Mouse (Mus musculus) forebrain, embryonic 13.5 days (tissue): Measurements from ENCODE around the gene Gm17019. TPM values are rescaled to one million over a fixed set of nuclear protein-coding genes. Genes with fewer than 3 reads are reported as not detected.
A peak's percentile ranks its signal among the peaks of the same experiment; 100 is the strongest.
"Not testable (repeated sequence)": the region's sequence is repeated elsewhere in the genome, so short reads cannot be mapped to it uniquely, and the experiment has no call there.

Source experiments
- ATAC-seq: fragments of 200-750 bp; cut with Nextera tagmentation; 2 replicates; pipeline ENCODE4 v1.8.0; 2017
- H3K27ac ChIP-seq: fragments of 300-500 bp; sonication (generic); 2 replicates; pipeline ENCODE4 v1.5.1; 2015; ENCODE audit warnings: inconsistent platforms, mild to moderate bottlenecking, moderate library complexity
- H3K27me3 ChIP-seq: fragments of 300-500 bp; sonication (generic); 2 replicates; pipeline ENCODE4 v1.6.1; 2015; ENCODE audit warnings: mild to moderate bottlenecking, inconsistent platforms
- H3K36me3 ChIP-seq: fragments of 300-500 bp; sonication (generic); 2 replicates; pipeline ENCODE4 v1.6.1; 2015; ENCODE audit warnings: mild to moderate bottlenecking, inconsistent platforms; ENCODE audit not compliant: poor library complexity, severe bottlenecking
- H3K4me1 ChIP-seq: fragments of 300-500 bp; sonication (generic); 2 replicates; pipeline ENCODE4 v1.6.1; 2015; ENCODE audit warnings: inconsistent platforms
- H3K4me2 ChIP-seq: fragments of 300-500 bp; sonication (generic); 2 replicates; pipeline ENCODE4 v1.6.1; 2015; ENCODE audit warnings: inconsistent platforms, mild to moderate bottlenecking, moderate library complexity
- H3K4me3 ChIP-seq: fragments of 300-500 bp; sonication (generic); 2 replicates; pipeline ENCODE4 v1.5.1; 2015; ENCODE audit warnings: mild to moderate bottlenecking, inconsistent platforms
- H3K9ac ChIP-seq: fragments of 300-500 bp; sonication (generic); 2 replicates; pipeline ENCODE4 v1.6.1; 2015; ENCODE audit warnings: mild to moderate bottlenecking, inconsistent platforms
- H3K9me3 ChIP-seq: fragments of 300-500 bp; sonication (generic); replicated peaks from 2 replicates; pipeline ENCODE4 v1.6.1; 2016; ENCODE audit warnings: inconsistent platforms
- WGBS: fragments of 180-500 bp; shearing (Covaris S2); methylation state at CpG from one replicate; pipeline ENCODE4 v1.1.7; 2015; 5-methylcytosine and 5-hydroxymethylcytosine counted together
- polyA plus RNA-seq: library from polyadenylated mRNA; unstranded; fragments of >200 nt; fragmentation: Nextera tagmentation; extraction: Ambion mirVana; gene quantifications from 2 replicates; pipeline ENCODE4 v1.2.1, GENCODE M21; 2015

The Gm17019 gene
- polyA plus RNA-seq, 1 experiment from 2014 or later = not detected

DNA sequence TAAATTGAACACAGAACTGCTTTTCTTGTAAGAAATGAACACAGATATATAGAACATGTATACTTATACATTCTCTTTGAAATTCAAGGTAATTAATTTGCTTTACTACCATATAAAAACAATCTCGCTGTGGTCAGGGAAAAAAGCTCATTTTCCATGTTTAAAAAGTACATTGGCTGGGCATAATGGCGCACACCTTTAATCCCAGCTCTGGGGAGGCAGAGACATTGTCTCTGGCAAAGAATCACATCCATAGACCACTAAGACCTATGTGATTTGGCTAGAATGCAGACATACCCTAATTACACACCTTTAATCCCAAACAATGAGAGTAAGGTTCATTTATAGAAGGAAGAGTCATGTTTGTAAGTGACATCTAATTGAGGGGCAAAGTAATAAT lies 12.7 kb downstream of the Gm17019 start:
- peaks cover 36% of the 10 kb centered on the region for H3K9me3 ChIP-seq
- not testable (repeated sequence) for H3K4me1 ChIP-seq, ATAC-seq, H3K4me3 ChIP-seq, H3K9ac ChIP-seq, H3K27ac ChIP-seq, H3K27me3 ChIP-seq, H3K36me3 ChIP-seq, H3K4me2 ChIP-seq
- WGBS = 67% methylated on average over 2 of the region's 2 CpGs

DNA sequence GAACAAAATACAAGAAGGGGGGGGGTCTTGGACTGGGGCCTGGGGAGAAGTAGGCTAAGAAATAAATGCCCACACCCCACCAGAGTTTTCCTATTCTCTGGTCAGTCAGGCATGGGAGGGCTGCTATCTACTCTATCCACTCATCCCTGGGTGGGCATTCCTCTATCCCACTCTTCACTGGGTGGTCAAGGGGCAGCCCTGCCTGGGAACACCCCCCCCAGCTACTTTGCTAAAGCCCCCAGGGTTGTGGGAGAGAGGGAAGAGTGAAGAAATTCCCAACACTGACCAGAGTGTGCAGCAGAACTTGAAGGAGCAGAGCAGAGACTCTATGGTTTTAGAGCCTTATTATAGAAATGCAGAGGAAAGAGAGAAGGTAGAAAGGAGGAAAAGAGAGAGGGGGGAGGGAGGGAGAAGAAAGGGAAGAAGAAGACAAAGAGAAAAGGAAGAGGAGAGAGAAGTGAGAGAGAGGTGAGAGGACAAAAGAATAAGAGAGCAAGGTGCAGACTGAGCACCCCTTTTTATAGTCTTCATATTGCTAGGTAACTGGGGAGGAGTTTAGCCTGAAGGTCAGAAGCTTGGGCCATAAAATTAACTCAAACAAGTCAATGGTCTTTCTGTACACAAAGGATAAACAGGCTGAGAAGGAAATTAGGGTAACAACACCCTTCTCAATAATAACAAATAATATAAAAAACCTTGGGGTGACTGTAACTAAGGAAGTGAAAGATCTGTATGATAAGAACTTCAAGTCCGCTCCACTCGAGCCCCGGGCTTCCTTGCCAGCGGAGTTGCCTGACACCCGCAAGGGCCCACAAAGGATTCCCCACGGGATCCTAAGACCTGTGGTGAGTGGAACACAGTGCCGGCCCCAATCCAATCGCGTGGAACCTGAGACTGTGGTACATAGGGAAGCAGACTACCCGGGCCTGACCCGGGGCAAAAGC lies 21.9 kb downstream of the Gm17019 start:
- not testable (repeated sequence) for H3K27me3 ChIP-seq, H3K4me1 ChIP-seq, H3K4me3 ChIP-seq, H3K27ac ChIP-seq, H3K4me2 ChIP-seq, ATAC-seq, H3K9ac ChIP-seq, H3K36me3 ChIP-seq
- H3K9me3 ChIP-seq = peaks cover 18% of the 10 kb centered on the region
- WGBS = 82% methylated on average over 11 of the region's 11 CpGs

DNA sequence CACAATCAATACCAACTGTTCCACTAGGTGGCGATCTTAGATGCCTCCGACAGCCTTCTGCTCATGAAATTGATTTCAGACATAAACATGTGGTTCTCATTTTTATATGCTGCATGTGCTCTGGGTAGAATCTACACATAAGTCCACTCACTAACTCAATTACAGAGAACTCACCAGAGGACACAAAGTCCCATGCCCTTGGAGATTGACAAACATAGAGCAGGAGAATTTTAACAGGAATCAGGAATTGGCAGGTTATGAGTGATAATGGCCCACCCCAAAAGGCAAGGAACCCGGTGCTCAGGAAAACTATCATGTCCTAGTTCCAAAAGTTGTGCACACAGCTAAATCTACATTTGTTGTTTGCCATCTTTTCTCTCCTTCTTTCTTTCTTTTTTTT lies 25.9 kb downstream of the Gm17019 start:
- not testable (repeated sequence) for ATAC-seq, H3K4me2 ChIP-seq

DNA sequence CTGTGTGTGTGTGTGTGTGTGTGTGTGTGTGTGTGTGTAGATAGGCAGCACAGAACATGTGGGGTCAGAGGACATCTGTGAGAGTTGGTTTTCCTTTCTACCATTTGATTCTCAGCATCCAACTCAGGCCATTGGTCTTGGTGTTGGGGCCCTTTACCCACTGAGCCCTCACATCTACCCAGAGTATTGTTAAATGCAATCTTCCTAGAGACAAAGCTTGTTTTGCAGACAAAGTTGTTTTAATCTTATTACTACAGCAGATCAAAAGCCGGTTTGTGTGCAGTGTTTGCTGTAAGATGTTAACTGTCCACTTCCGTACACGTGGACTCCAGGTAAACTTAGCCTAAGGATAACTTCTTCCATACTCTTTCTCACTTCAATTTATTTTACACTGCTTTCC lies 26.5 kb downstream of the Gm17019 start:
- not testable (repeated sequence) for H3K36me3 ChIP-seq

More for the DNA sequence above, 25.9 kb downstream of the Gm17019 start:
- not testable (repeated sequence) for H3K36me3 ChIP-seq, H3K27ac ChIP-seq, H3K4me1 ChIP-seq, H3K27me3 ChIP-seq, H3K4me3 ChIP-seq, H3K9ac ChIP-seq
- WGBS = 59% methylated on average over 3 of the region's 3 CpGs
- H3K9me3 ChIP-seq = peaks cover 31% of the 10 kb centered on the region

DNA sequence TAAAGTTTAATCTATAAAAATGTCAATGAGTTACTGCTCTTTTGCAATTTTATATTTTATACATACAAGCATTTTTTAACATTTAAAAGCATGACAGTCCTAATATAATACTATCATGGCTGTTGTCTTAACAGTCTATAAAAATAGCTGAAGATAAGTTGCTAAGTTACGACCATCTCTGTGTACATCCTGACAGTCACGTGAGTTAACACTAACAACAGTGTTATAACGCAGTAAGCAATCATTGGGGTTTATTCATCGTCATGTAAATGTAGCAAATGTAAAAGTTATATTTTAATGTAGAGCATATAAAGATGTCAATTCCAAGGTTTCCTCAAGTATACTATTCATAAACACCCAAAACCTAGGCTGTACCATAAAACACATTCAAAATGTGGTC lies 27.2 kb downstream of the Gm17019 start:
- H3K4me3 ChIP-seq, H3K27ac ChIP-seq, H3K4me2 ChIP-seq, H3K9ac ChIP-seq, H3K4me1 ChIP-seq, H3K36me3 ChIP-seq, H3K27me3 ChIP-seq: not testable (repeated sequence)
- H3K9me3 ChIP-seq = peaks cover 21% of the 10 kb centered on the region
- peak; percentile 50; the same call in 1 of the 2 replicates for ATAC-seq
- WGBS = 65% methylated on average over 3 of the region's 4 CpGs

More for the DNA sequence above, 26.5 kb downstream of the Gm17019 start:
- not testable (repeated sequence) for H3K27ac ChIP-seq, H3K4me1 ChIP-seq, H3K27me3 ChIP-seq, H3K9ac ChIP-seq, ATAC-seq, H3K4me2 ChIP-seq, H3K4me3 ChIP-seq
- WGBS = 69% methylated on average over 3 of the region's 3 CpGs
- H3K9me3 ChIP-seq = peaks cover 28% of the 10 kb centered on the region

DNA sequence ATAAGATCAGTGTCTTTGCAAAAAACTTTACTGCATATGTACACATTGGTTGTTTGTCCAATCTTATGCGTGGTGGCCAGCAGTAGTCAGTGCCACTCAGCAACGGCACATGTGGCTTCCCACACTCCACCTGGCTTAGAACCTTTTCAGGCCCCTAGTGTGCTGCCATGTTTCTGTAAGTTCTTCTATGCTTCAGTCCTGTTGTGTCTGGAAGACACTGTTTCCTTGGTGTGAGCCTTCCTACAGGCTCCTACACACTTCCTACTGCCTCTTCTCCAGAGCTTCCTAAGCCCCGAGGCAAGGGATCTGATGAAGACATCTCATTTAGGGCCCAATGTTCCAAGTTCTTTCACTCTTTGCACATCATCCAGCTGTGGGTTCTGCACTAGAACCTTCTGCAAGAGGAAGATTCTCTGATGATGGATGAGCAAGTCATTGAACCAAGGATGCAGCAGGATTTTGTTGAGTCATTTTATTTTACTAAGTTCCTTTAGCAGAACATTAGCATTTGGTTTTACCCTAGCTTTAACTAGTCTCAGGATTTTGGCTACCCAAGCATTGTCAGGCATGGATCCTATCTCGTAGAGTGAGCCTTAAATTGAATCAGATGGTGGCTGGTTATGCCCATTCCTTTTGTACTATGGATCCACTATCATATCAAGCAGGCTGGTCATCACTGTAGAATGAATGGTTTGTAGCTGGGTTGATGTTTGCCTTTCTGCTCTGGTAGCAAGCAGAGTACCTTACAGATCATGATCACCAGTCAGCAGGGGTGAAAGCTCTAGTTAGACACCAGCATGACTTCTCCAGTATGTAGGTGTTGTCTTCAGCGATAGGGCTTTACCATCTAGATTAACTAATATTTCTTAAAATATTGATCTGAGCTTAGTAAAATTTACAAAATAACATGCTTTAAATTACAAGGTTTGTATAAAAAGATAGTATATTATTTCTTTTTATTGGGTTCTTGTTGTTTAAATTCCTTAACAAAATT lies 27.9 kb downstream of the Gm17019 start:
- ATAC-seq = peak; percentile 84
- H3K27ac ChIP-seq, H3K4me3 ChIP-seq, H3K9ac ChIP-seq, H3K27me3 ChIP-seq, H3K36me3 ChIP-seq, H3K4me1 ChIP-seq, H3K4me2 ChIP-seq: not testable (repeated sequence)
- H3K9me3 ChIP-seq = peaks cover 25% of the 10 kb centered on the region
- WGBS = 76% methylated on average over 5 of the region's 5 CpGs

DNA sequence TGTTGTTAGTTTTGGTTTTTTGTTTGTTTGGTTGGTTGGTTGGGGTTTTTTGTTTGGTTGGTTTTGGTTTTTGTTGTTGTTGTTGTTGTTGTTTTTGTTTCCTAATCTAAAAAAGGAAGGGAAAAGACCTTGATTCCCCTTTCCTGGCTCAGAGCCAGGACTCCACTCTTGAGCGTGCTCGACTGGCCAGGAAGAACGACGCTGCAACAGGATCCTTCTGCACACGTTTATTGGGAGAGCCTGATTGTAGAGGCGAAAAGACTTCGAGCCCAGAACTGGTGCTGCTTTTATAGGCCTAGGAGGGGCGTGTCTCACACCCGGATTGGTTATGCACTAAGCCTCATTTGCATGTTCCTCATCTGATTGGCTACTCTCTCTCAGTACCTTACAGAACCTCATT lies 34.7 kb downstream of the Gm17019 start:
- ATAC-seq, H3K27ac ChIP-seq, H3K36me3 ChIP-seq, H3K4me1 ChIP-seq, H3K27me3 ChIP-seq, H3K4me2 ChIP-seq, H3K4me3 ChIP-seq, H3K9ac ChIP-seq: not testable (repeated sequence)
- peaks cover 30% of the 10 kb centered on the region for H3K9me3 ChIP-seq
- WGBS = 80% methylated on average over 9 of the region's 9 CpGs

DNA sequence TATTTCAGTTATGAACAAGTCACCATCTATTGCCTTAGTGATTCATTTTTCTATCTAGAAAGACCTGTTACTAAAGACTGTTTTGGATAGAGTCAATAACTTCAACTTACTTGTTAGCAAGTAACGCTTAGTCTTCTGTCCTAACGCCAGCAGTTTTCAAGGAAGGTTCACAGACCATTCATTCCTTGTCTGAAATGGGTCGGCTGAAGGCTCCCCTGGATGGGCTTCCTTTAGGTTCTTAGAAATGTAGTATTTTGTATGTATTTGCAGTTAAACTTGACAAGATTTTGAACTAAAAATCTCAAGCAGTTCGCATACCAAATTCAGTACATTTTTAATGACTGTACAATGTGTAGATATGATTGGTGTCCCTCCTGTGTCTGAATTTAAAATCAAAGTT lies 35.2 kb downstream of the Gm17019 start:
- H3K36me3 ChIP-seq, H3K4me1 ChIP-seq, H3K27ac ChIP-seq, H3K27me3 ChIP-seq, H3K4me3 ChIP-seq, H3K9ac ChIP-seq, ATAC-seq, H3K4me2 ChIP-seq: not testable (repeated sequence)
- 83% methylated on average over 4 of the region's 4 CpGs for WGBS
- peaks cover 28% of the 10 kb centered on the region for H3K9me3 ChIP-seq

DNA sequence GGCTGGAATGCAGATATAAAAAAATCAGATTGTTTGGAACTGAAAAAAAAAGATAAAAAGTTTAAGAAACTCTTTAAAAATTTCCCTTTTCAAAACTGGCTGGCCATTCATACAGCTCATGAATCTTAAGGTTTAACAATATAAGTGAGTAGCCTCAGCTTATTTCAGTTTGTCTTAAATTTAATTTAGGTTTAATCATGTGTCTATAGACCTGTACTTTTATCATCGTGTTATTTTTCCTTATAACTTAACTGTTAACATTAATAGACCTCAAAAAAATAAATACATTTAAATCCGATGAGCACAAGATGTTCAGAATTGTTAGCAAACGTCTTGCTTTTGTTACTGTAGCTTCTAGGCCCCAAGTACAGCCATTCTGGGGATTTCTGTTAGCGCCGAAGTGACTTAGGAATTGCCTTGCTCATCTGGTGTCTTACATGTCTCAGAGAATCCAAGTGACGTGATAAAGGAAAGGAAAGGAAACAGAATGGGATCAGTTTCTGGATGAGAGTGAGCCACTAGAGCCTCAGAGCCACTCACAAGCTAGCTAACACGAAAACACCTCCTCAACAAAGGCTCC lies 36.0 kb downstream of the Gm17019 start:
- not testable (repeated sequence) for H3K27me3 ChIP-seq, H3K27ac ChIP-seq, H3K36me3 ChIP-seq, H3K9ac ChIP-seq, ATAC-seq, H3K4me3 ChIP-seq, H3K4me2 ChIP-seq, H3K4me1 ChIP-seq
- 71% methylated on average over 7 of the region's 7 CpGs for WGBS
- H3K9me3 ChIP-seq = peaks cover 27% of the 10 kb centered on the region

DNA sequence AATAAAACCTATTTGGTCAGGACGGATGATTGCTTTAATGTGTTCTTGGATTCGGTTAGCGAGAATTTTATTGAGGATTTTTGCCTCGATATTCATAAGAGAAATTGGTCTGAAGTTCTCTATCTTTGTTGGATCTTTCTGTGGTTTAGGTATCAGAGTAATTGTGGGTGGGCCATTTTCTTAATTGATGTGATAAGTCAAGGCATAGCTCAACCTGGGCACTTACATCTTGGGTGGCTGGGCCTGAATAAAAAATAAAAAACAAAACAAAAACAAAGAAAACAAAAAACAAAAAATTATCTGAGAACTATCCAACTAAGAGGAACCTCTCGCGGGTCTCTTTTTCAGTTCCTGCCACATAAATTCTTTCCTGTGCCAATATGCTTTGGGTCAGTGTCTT lies 38.7 kb downstream of the Gm17019 start:
- not testable (repeated sequence) for H3K4me2 ChIP-seq, H3K4me3 ChIP-seq, H3K27me3 ChIP-seq, H3K9ac ChIP-seq, ATAC-seq, H3K36me3 ChIP-seq, H3K27ac ChIP-seq, H3K4me1 ChIP-seq
- 89% methylated on average over 6 of the region's 6 CpGs for WGBS
- peaks cover 32% of the 10 kb centered on the region for H3K9me3 ChIP-seq

DNA sequence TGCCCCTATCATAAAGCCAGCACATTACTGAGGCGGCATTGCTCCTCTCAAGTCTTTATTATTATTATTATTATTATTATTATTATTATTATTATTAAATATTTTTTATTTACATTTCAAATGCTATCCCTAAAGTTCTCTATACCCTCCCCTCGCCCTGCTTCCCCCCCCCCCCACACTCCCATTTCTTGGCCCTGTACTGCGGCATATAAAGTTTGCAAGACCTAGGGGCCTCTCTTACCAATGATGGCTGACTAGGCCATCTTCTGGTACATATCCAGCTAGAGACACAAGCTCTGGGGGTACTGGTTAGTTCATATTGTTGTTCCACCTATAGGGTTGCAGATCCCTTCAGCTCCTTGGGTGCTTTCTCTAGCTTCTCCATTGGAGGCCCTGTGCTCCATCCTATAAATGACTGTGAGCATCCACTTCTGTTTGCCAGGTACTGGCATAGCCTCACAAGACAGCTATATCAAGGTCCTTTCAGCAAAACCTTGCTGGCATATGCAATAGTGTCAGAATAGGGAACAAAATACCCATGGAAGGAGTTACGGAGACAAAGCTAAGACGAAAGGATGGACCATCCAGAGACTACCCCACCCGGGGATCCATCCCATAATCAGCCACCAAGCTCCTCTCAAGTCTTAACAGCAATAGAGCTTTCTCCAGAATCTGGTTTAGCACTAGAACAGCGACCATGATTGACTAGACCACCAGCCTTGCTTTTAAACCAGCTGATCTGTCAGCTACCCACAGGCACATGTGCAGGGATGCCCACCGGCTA lies 42.2 kb downstream of the Gm17019 start:
- ATAC-seq = not testable (repeated sequence)

More for the DNA sequence above, 42.2 kb downstream of the Gm17019 start:
- not testable (repeated sequence) for H3K27ac ChIP-seq, H3K4me2 ChIP-seq, H3K36me3 ChIP-seq, H3K4me3 ChIP-seq, H3K27me3 ChIP-seq, H3K9ac ChIP-seq, H3K4me1 ChIP-seq
- H3K9me3 ChIP-seq = peaks cover 23% of the 10 kb centered on the region
- 79% methylated on average over 8 of the region's 8 CpGs for WGBS
